Mouse (Mus musculus) spleen, postnatal 4 days (tissue): Measurements from ENCODE around the gene Prkce.

Experiments
- DNase-seq, 2 experiments: peaks; one replicate each; pipeline ENCODE4 v3.0.0; 2022; ENCODE audit warnings: low spot score in 2 of 2

Prkce gene

GRCm38 (mm10) chr17:86407921-86408613, 240.5 kb downstream of the Prkce start:
- no peak for DNase-seq

GRCm38 (mm10) chr17:86408614-86409006, 241.0 kb downstream of the Prkce start:
- no peak for DNase-seq

GRCm38 (mm10) chr17:86409485-86409884, 241.9 kb downstream of the Prkce start:
- DNase-seq: no peak

- DNase-seq: no peak
These were observed 242.9 kb downstream of the Prkce start for GRCm38 (mm10) chr17:86410496-86410895.

- DNase-seq: no peak
These were observed 244.6 kb downstream of the Prkce start for GRCm38 (mm10) chr17:86412141-86412540.

GRCm38 (mm10) chr17:86414608-86415007, 247.0 kb downstream of the Prkce start:
- no peak for DNase-seq

GRCm38 (mm10) chr17:86415989-86416388, 248.4 kb downstream of the Prkce start:
- no peak for DNase-seq

GRCm38 (mm10) chr17:86418334-86418733, 250.7 kb downstream of the Prkce start:
- DNase-seq: no peak

GRCm38 (mm10) chr17:86419199-86419598, 251.6 kb downstream of the Prkce start:
- no peak for DNase-seq

GRCm38 (mm10) chr17:86420646-86421338, 253.2 kb downstream of the Prkce start:
- DNase-seq: no peak

GRCm38 (mm10) chr17:86422023-86422422, 254.4 kb downstream of the Prkce start:
- DNase-seq: no peak

GRCm38 (mm10) chr17:86429877-86430276, 262.3 kb downstream of the Prkce start:
- no peak for DNase-seq

GRCm38 (mm10) chr17:86433117-86433516, 265.5 kb downstream of the Prkce start:
- no peak for DNase-seq

GRCm38 (mm10) chr17:86433813-86434212, 266.2 kb downstream of the Prkce start:
- no peak for DNase-seq

- no peak for DNase-seq
These were observed 267.2 kb downstream of the Prkce start for GRCm38 (mm10) chr17:86434781-86435180.

- no peak for DNase-seq
These were observed 268.0 kb downstream of the Prkce start for GRCm38 (mm10) chr17:86435570-86435969.

- no peak for DNase-seq
These were observed 268.4 kb downstream of the Prkce start for GRCm38 (mm10) chr17:86435984-86436383.

- DNase-seq: no peak
These were observed 269.2 kb downstream of the Prkce start for GRCm38 (mm10) chr17:86436583-86437370.

GRCm38 (mm10) chr17:86437516-86438277, 270.1 kb downstream of the Prkce start:
- peak in 1 of 2 experiments; percentile 29 for DNase-seq

GRCm38 (mm10) chr17:86438278-86438661, 270.7 kb downstream of the Prkce start:
- DNase-seq: no peak

- DNase-seq: no peak
These were observed 271.2 kb downstream of the Prkce start for GRCm38 (mm10) chr17:86438763-86439162.

GRCm38 (mm10) chr17:86441098-86441497, 273.5 kb downstream of the Prkce start:
- no peak for DNase-seq
